Mouse (Mus musculus): ENCODE results near the gene Filip1.

- TF ChIP-seq CTCF (IDR thresholded peaks at IDR 0.05; ENCODE audit: insufficient read depth, low read length) (no peak), POLR2A (IDR thresholded peaks at IDR 0.05; ENCODE audit: borderline replicate concordance, extremely low read depth, low read depth, low read length) (no peak)
Observed at GRCm38 (mm10) chr9:79990456-79991017, 22.1 kb downstream of the Filip1 start.
